Mouse (Mus musculus) erythroblast, embryonic 14.5 days (primary cell): ENCODE measurements around the gene Pcmtd2. TPM values are rescaled to one million over a fixed set of nuclear protein-coding genes. Genes with fewer than 3 reads are reported as not detected.

Experiments used
- H3K27me3 ChIP-seq: 2 replicates; pipeline ENCODE4 v1.6.1; 2012; ENCODE audit warnings: inconsistent platforms; ENCODE audit not compliant: control insufficient read depth
- H3K36me3 ChIP-seq: 2 replicates; pipeline ENCODE4 v1.6.1; 2012; ENCODE audit warnings: mild to moderate bottlenecking, inconsistent platforms; ENCODE audit not compliant: control insufficient read depth
- H3K4me1 ChIP-seq: 2 replicates; pipeline ENCODE4 v1.6.1; 2012; ENCODE audit warnings: inconsistent platforms; ENCODE audit not compliant: control insufficient read depth
- H3K4me3 ChIP-seq: replicated peaks from 2 replicates; pipeline ENCODE3; 2012; ENCODE audit warnings: moderate library complexity, mild to moderate bottlenecking, inconsistent platforms
- H3K9me3 ChIP-seq: 2 replicates; pipeline ENCODE4 v1.6.1; 2012; ENCODE audit warnings: low read length, inconsistent platforms, mixed read lengths; ENCODE audit not compliant: control insufficient read depth
- GATA1 ChIP-seq: IDR thresholded peaks from 2 replicates; pipeline ENCODE4 v1.6.1; 2012; ENCODE audit warnings: low read length, inconsistent platforms, mixed read lengths
- TAL1 ChIP-seq: IDR thresholded peaks from 3 replicates; pipeline ENCODE4 v1.6.1; 2012; ENCODE audit warnings: low read length, inconsistent platforms, mixed read lengths
- polyA plus RNA-seq: library from polyadenylated mRNA; stranded (reverse); fragments of >175 nt; gene quantifications from 2 replicates; pipeline ENCODE4 v1.2.3, GENCODE M21; 2012

Gene Pcmtd2
- polyA plus RNA-seq, 1 experiment, result 1.3 TPM

- peaks cover 29% of the 10 kb centered on the region for H3K4me1 ChIP-seq
- no peaks in the 10 kb centered on the region for H3K27me3 ChIP-seq
- H3K36me3 ChIP-seq, result peaks cover 38% of the 10 kb centered on the region
- TF ChIP-seq TAL1, result no peak
- peak; percentile 46 for TF ChIP-seq GATA1
- H3K9me3 ChIP-seq, result no peaks in the 10 kb centered on the region
- peak within 1 kb of the TSS; percentile 78 for H3K4me3 ChIP-seq
Measured at GRCm38 (mm10) chr2:181863791-181864535, 26.3 kb downstream of the Pcmtd2 start, which contains the start of gene Polr3k. Polr3k (plus strand) TSS chr2:181864337.

- peak overlapping the region; percentile 78 for H3K4me3 ChIP-seq
- peaks cover 27% of the 10 kb centered on the region for H3K4me1 ChIP-seq
- H3K27me3 ChIP-seq, result no peaks in the 10 kb centered on the region
- no peak for TF ChIP-seq GATA1
- H3K36me3 ChIP-seq, result peaks cover 40% of the 10 kb centered on the region
- H3K9me3 ChIP-seq, result no peaks in the 10 kb centered on the region
Measured at GRCm38 (mm10) chr2:181864536-181864860, 26.8 kb downstream of the Pcmtd2 start.

DNA sequence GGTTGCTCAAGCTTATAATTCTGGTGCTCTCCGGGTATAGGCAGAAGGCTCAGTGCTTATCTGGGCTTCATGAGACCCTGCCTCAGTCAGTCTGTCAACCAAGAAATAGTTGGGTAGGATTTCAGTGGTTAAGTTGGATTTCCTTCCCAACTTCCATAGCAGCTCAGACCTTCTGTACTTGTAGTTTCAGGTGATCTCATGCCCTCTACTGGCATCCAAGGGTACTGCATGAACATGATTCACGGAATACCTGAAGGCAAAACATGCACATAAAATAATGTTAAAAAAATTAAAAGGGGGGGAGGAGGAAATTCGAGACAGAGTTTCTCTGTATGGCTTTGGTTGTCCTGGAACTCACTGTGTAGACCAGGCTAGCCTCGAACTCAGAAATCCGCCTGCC lies 29.3 kb downstream of the Pcmtd2 start:
- H3K4me3 ChIP-seq, result no peak overlapping the region
- H3K9me3 ChIP-seq, result no peaks in the 10 kb centered on the region
- H3K36me3 ChIP-seq, result peaks cover 53% of the 10 kb centered on the region
- no peaks in the 10 kb centered on the region for H3K27me3 ChIP-seq
- TF ChIP-seq GATA1 (no peak), TAL1 (no peak)
- H3K4me1 ChIP-seq, result peaks cover 27% of the 10 kb centered on the region

- H3K36me3 ChIP-seq, result peaks cover 56% of the 10 kb centered on the region
- no peaks in the 10 kb centered on the region for H3K9me3 ChIP-seq
Measured at GRCm38 (mm10) chr2:181871039-181871438, 33.4 kb downstream of the Pcmtd2 start.

DNA sequence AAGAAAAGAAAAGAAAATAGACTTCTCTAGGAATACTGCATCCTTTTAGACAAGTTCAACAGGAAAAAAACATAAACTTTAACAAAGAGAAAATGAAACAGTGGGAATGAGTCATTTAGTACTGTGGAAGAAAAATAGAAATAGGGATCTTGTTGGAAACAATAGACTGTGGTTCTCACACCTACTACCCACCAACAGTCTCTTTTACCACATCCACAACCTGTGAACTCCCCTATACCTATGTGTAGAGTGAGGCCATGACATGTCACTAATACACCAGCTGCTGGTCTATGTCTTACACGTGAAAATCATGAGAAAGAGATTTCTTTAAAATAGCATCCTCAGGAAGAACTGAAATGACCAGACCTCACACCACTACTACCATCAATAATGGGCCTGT lies 41.2 kb downstream of the Pcmtd2 start:
- no peak overlapping the region for H3K4me3 ChIP-seq
- no peaks in the 10 kb centered on the region for H3K9me3 ChIP-seq
- peaks cover 15% of the 10 kb centered on the region for H3K36me3 ChIP-seq
- H3K4me1 ChIP-seq, result no peaks in the 10 kb centered on the region
- TF ChIP-seq GATA1, result no peak
- TF ChIP-seq TAL1, result no peak
- no peaks in the 10 kb centered on the region for H3K27me3 ChIP-seq

More at GRCm38 (mm10) chr2:181871039-181871438, 33.4 kb downstream of the Pcmtd2 start:
- TF ChIP-seq GATA1 (no peak), TAL1 (no peak)
- H3K4me1 ChIP-seq, result no peaks in the 10 kb centered on the region; the same call in 1 of the 2 replicates
- no peak overlapping the region for H3K4me3 ChIP-seq
- H3K27me3 ChIP-seq, result no peaks in the 10 kb centered on the region

GRCm38 (mm10) chr2:181883022-181883749 lies 45.5 kb downstream of the Pcmtd2 start:
- Histone ChIP-seq H3K9me3 (no peaks in the 10 kb centered on the region), H3K4me3 (no peak overlapping the region), H3K4me1 (no peaks in the 10 kb centered on the region), H3K27me3 (no peaks in the 10 kb centered on the region), H3K36me3 (peaks cover 2% of the 10 kb centered on the region; the same call in 1 of the 2 replicates)
- TF ChIP-seq GATA1, result no peak
- TF ChIP-seq TAL1, result no peak

Other genes with a start within 250 kb of the Pcmtd2 start
- 1.4 and 1.5 TPM in 2 replicates for gene Prpf6, start 246.0 kb upstream of the Pcmtd2 start, polyA plus RNA-seq
- 0.22 and 0.24 TPM in 2 replicates for gene Zfp512b, start 245.1 kb upstream of the Pcmtd2 start, polyA plus RNA-seq
- 0.08 TPM in 1 of 2 replicates, not detected in the other for gene Samd10, start 238.6 kb upstream of the Pcmtd2 start, polyA plus RNA-seq
- gene Gm29797, start 180.8 kb upstream of the Pcmtd2 start, polyA plus RNA-seq, result not detected in 2 replicates
- 0.15 and 0.19 TPM in 2 replicates for gene Sox18, start 166.2 kb upstream of the Pcmtd2 start, polyA plus RNA-seq
- 0.02 TPM in 1 of 2 replicates, not detected in the other for gene Tcea2, start 157.5 kb upstream of the Pcmtd2 start, polyA plus RNA-seq
- gene Rgs19, start 143.9 kb upstream of the Pcmtd2 start, polyA plus RNA-seq, result 0.16 and 0.69 TPM in 2 replicates
- not detected in 2 replicates for gene Lkaaear1, start 139.4 kb upstream of the Pcmtd2 start, polyA plus RNA-seq
- not detected in 2 replicates for gene Oprl1, start 122.8 kb upstream of the Pcmtd2 start, polyA plus RNA-seq
- gene Myt1, start 74.5 kb upstream of the Pcmtd2 start, polyA plus RNA-seq, result not detected in 2 replicates
- gene Polr3k, start 26.5 kb downstream of the Pcmtd2 start, polyA plus RNA-seq, result 0.13 and 0.36 TPM in 2 replicates
- gene Gm14496, start 153.3 kb downstream of the Pcmtd2 start, polyA plus RNA-seq, result not detected in 2 replicates